Mouse (Mus musculus) forebrain, embryonic 15.5 days (tissue): ENCODE results near the gene Hk3. TPM values are rescaled to one million over a fixed set of nuclear protein-coding genes. Genes with fewer than 3 reads are reported as not detected.

Experiments
- ATAC-seq: fragments of 200-750 bp; cut with Nextera tagmentation; replicated peaks from 2 replicates; pipeline ENCODE4 v1.8.0; 2017; ENCODE audit warnings: mild to moderate bottlenecking, moderate TSS enrichment, moderate library complexity
- H3K27ac ChIP-seq: fragments of 300-500 bp; sonication (generic); replicated peaks from 2 replicates; pipeline ENCODE4 v1.5.1; 2015; ENCODE audit warnings: mild to moderate bottlenecking, inconsistent platforms
- H3K27me3 ChIP-seq: fragments of 300-500 bp; sonication (generic); 2 replicates; pipeline ENCODE4 v1.6.1; 2015; ENCODE audit warnings: inconsistent platforms
- H3K36me3 ChIP-seq: fragments of 300-500 bp; sonication (generic); 2 replicates; pipeline ENCODE4 v1.6.1; 2015; ENCODE audit warnings: mild to moderate bottlenecking, inconsistent platforms
- H3K4me1 ChIP-seq: fragments of 300-500 bp; sonication (generic); 2 replicates; pipeline ENCODE4 v1.6.1; 2015; ENCODE audit warnings: inconsistent platforms
- H3K4me2 ChIP-seq: fragments of 300-500 bp; sonication (generic); replicated peaks from 2 replicates; pipeline ENCODE4 v1.6.1; 2015; ENCODE audit warnings: mild to moderate bottlenecking, inconsistent platforms
- H3K4me3 ChIP-seq: fragments of 300-500 bp; sonication (generic); 2 replicates; pipeline ENCODE4 v1.5.1; 2015; ENCODE audit warnings: mild to moderate bottlenecking, inconsistent platforms
- H3K9ac ChIP-seq: fragments of 300-500 bp; sonication (generic); replicated peaks from 2 replicates; pipeline ENCODE4 v1.6.1; 2015; ENCODE audit warnings: mild to moderate bottlenecking, inconsistent platforms
- H3K9me3 ChIP-seq: fragments of 300-500 bp; sonication (generic); 2 replicates; pipeline ENCODE4 v1.6.1; 2016; ENCODE audit warnings: inconsistent platforms
- WGBS: fragments of 180-500 bp; shearing (Covaris S2); methylation state at CpG from one replicate; pipeline ENCODE4 v1.1.7; 2015; ENCODE audit warnings: mixed read lengths; 5-methylcytosine and 5-hydroxymethylcytosine counted together
- polyA plus RNA-seq: library from polyadenylated mRNA; unstranded; fragments of >200 nt; fragmentation: Nextera tagmentation; extraction: Ambion mirVana; gene quantifications from 2 replicates; pipeline ENCODE4 v1.2.1, GENCODE M21; 2015

Hk3 gene
- polyA plus RNA-seq, 1 experiment from 2014 or later, result 0.73 TPM

GRCm38 (mm10) chr13:55000433-55000832 is 20.8 kb downstream of the Hk3 start:
- no peak overlapping the region for H3K4me2 ChIP-seq
- ATAC-seq, result 0 out of 2 replicates have a peak, but pooled peaks have one; percentile 29
- no peaks in the 10 kb centered on the region for H3K27me3 ChIP-seq
- H3K9ac ChIP-seq, result no peak overlapping the region
- H3K4me3 ChIP-seq, result no peak overlapping the region
- H3K36me3 ChIP-seq, result peaks cover 4% of the 10 kb centered on the region; the same call in 1 of the 2 replicates
- no peak overlapping the region for H3K27ac ChIP-seq
- H3K9me3 ChIP-seq, result no peaks in the 10 kb centered on the region
- H3K4me1 ChIP-seq, result no peaks in the 10 kb centered on the region
- WGBS, result 74% methylated on average over 10 of the region's 10 CpGs

- no peaks in the 10 kb centered on the region for H3K27me3 ChIP-seq
- H3K9me3 ChIP-seq, result no peaks in the 10 kb centered on the region
- H3K4me2 ChIP-seq, result no peak overlapping the region
- 89% methylated on average over 8 of the region's 8 CpGs for whole genome bisulfite sequencing
- no peak overlapping the region for H3K27ac ChIP-seq
- no peaks in the 10 kb centered on the region for H3K36me3 ChIP-seq
- H3K9ac ChIP-seq, result no peak overlapping the region
- H3K4me1 ChIP-seq, result peaks cover 17% of the 10 kb centered on the region
- ATAC-seq, result no peak
- H3K4me3 ChIP-seq, result no peak overlapping the region
Measured at GRCm38 (mm10) chr13:54997568-54997967, 23.6 kb downstream of the Hk3 start.

- H3K4me2 ChIP-seq, result no peak overlapping the region
- ATAC-seq, result no peak
- 0 out of 2 replicates have a peak, but pooled peaks cover 4% of the 10 kb centered on the region for H3K36me3 ChIP-seq
- H3K9me3 ChIP-seq, result no peaks in the 10 kb centered on the region
- peaks cover 17% of the 10 kb centered on the region for H3K4me1 ChIP-seq
- 41% methylated on average over 6 of the region's 6 CpGs for WGBS
- no peak overlapping the region for H3K9ac ChIP-seq
- no peaks in the 10 kb centered on the region for H3K27me3 ChIP-seq
- no peak overlapping the region for H3K4me3 ChIP-seq
- no peak overlapping the region for H3K27ac ChIP-seq
Measured at GRCm38 (mm10) chr13:54995161-54995560, 26.0 kb downstream of the Hk3 start.

DNA sequence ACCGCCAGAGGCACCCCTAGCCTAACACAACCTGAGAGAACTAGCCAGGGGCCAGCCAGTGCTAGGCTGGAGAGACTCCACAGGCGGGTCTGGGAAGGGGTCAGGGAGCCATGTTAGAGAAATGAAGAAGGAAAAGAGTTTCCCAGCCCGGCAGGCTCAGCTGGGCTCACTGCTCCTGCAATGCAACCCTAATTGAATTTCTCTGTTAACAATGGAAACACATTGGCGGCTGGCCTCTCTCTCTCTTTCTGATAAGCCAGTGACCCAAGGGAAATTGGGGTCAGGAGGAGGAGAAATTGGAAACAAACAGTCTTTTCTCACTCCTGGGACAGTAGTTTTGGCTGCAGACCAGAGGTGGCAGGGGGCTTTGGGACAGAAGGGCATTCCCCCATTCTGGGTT is 26.6 kb downstream of the Hk3 start:
- ATAC-seq, result no peak
- WGBS, result 9% methylated on average over 4 of the region's 4 CpGs
- Histone ChIP-seq H3K27me3 (no peaks in the 10 kb centered on the region), H3K4me2 (no peak overlapping the region), H3K36me3 (0 out of 2 replicates have a peak, but pooled peaks cover 4% of the 10 kb centered on the region), H3K9me3 (no peaks in the 10 kb centered on the region), H3K4me3 (no peak overlapping the region), H3K9ac (no peak overlapping the region; the same call in 1 of the 2 replicates), H3K4me1 (peaks cover 17% of the 10 kb centered on the region), H3K27ac (peak overlapping the region; percentile 31; the same call in 1 of the 2 replicates)

DNA sequence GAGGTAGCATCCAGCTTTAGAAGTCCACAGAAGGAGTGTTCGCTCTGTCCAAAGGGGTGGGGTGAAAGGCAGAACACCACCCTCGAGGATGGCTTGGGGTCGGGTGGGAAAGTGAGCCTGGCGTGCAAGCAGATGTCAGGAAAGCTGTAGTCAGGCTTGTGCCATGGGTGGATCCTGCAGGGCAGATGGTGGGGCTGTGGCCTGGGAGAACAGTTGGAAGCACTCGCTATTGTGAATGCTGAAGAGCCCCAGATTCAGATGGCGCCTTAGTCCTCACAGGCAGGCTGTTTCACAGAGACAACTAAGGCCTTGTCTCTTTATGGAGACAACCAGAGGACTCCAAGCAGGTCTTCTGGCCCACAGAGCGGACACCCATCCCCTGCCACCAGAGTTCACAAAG is 29.0 kb downstream of the Hk3 start:
- Histone ChIP-seq H3K36me3 (0 out of 2 replicates have a peak, but pooled peaks cover 4% of the 10 kb centered on the region), H3K9ac (no peak overlapping the region), H3K9me3 (no peaks in the 10 kb centered on the region), H3K27me3 (no peaks in the 10 kb centered on the region), H3K27ac (no peak overlapping the region), H3K4me3 (no peak overlapping the region), H3K4me1 (peaks cover 30% of the 10 kb centered on the region), H3K4me2 (no peak overlapping the region)
- WGBS, result 81% methylated on average over 7 of the region's 7 CpGs
- ATAC-seq, result no peak

GRCm38 (mm10) chr13:54988181-54988760 is 32.9 kb downstream of the Hk3 start:
- H3K36me3 ChIP-seq, result 0 out of 2 replicates have a peak, but pooled peaks cover 4% of the 10 kb centered on the region
- no peak for ATAC-seq
- H3K4me3 ChIP-seq, result no peak overlapping the region
- H3K27ac ChIP-seq, result no peak overlapping the region
- H3K9me3 ChIP-seq, result no peaks in the 10 kb centered on the region
- no peak overlapping the region for H3K9ac ChIP-seq
- WGBS, result 50% methylated on average over 7 of the region's 7 CpGs
- H3K27me3 ChIP-seq, result no peaks in the 10 kb centered on the region
- H3K4me2 ChIP-seq, result no peak overlapping the region
- peaks cover 18% of the 10 kb centered on the region for H3K4me1 ChIP-seq

- Histone ChIP-seq H3K9ac (no peak overlapping the region), H3K36me3 (0 out of 2 replicates have a peak, but pooled peaks cover 4% of the 10 kb centered on the region), H3K4me1 (peaks cover 19% of the 10 kb centered on the region), H3K27me3 (no peaks in the 10 kb centered on the region), H3K4me3 (no peak overlapping the region), H3K9me3 (no peaks in the 10 kb centered on the region), H3K4me2 (no peak overlapping the region), H3K27ac (no peak overlapping the region)
- ATAC-seq, result peak; percentile 3; the same call in 1 of the 2 replicates
- WGBS, result 62% methylated on average over 9 of the region's 9 CpGs
Measured at GRCm38 (mm10) chr13:54987405-54987804, 33.8 kb downstream of the Hk3 start.

DNA sequence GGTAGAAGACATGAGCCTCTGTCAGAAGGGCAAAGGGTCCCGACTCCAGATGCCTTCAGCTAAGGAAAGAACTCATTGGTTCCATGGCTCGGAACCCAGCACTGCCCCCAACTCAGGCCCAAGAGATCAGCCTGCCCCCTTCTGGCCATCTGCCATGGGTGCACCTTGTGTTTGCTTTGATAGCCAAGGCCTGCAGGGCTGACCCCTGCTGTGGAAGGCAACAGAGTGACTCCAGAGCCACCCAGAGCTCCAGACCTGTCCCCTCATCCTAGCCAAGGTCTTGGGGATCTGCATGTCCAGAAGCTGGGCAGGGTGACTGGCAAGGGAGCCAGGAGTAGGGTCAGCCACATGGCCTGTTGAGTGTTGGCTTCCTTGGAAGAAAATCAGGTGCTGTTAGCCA is 37.6 kb downstream of the Hk3 start:
- Histone ChIP-seq H3K9me3 (no peaks in the 10 kb centered on the region), H3K36me3 (no peaks in the 10 kb centered on the region), H3K4me1 (peaks cover 41% of the 10 kb centered on the region), H3K27ac (no peak overlapping the region), H3K9ac (no peak overlapping the region), H3K4me3 (no peak overlapping the region), H3K27me3 (peaks cover 3% of the 10 kb centered on the region; the same call in 1 of the 2 replicates), H3K4me2 (no peak overlapping the region)
- no peak for ATAC-seq
- 63% methylated on average over 2 of the region's 2 CpGs for whole genome bisulfite sequencing

DNA sequence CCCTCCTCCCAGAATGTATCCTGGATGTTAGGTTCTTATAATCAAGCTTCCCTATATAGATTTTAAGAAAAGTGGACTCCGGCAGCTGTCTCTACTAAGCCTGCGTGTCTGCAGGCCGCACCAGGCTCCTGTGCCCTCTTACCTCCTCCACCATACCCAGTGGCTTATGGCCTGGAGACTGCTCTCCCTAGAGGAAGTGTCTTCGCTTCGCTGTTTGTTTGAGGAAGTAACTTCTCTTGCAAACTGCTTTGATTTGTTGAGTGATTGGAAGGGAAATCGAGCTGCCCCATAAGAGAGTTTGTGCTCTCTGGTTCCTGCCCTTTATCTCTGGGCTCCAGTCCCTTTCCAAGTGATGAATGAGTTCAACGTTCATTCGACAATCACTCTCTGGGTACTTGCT is 38.2 kb downstream of the Hk3 start:
- WGBS, result 93% methylated on average over 8 of the region's 8 CpGs
- no peak overlapping the region for H3K4me2 ChIP-seq
- no peaks in the 10 kb centered on the region for H3K9me3 ChIP-seq
- no peak for ATAC-seq
- no peak overlapping the region for H3K4me3 ChIP-seq
- peaks cover 3% of the 10 kb centered on the region; the same call in 1 of the 2 replicates for H3K27me3 ChIP-seq
- H3K27ac ChIP-seq, result no peak overlapping the region
- H3K36me3 ChIP-seq, result no peaks in the 10 kb centered on the region
- peaks cover 36% of the 10 kb centered on the region for H3K4me1 ChIP-seq
- H3K9ac ChIP-seq, result no peak overlapping the region

- Histone ChIP-seq H3K4me2 (no peak overlapping the region), H3K9me3 (no peaks in the 10 kb centered on the region), H3K9ac (0 out of 2 replicates have a peak overlapping the region, but pooled peaks have one; percentile 2), H3K4me3 (no peak overlapping the region), H3K27ac (peak overlapping the region; percentile 45; the same call in 1 of the 2 replicates), H3K4me1 (peaks cover 37% of the 10 kb centered on the region), H3K36me3 (no peaks in the 10 kb centered on the region), H3K27me3 (peaks cover 6% of the 10 kb centered on the region; the same call in 1 of the 2 replicates)
- WGBS, result 23% methylated on average over 12 of the region's 12 CpGs
- peak; percentile 60 for ATAC-seq
Measured at GRCm38 (mm10) chr13:54980957-54981356, 40.2 kb downstream of the Hk3 start.

DNA sequence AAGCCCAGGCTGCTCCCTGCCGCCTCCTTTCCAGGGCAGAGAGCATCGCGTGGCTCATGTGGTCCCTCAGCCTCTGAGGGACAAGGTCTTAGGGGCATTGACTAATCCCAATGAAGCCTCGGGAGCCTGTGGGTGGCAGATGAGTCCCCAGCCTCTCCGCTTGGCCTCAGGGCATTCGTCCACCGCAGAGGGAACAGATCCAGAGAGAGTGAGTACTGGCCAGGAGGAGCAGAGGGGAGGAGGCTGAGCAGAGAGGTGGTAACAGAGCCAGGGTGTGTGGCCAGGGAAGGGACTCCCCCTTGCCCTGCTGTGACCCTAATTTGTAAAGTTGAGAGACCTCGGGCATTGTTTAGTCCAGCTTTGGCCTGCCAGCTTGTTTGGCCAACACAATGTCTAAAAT is 42.4 kb downstream of the Hk3 start:
- Histone ChIP-seq H3K4me2 (no peak overlapping the region), H3K36me3 (no peaks in the 10 kb centered on the region), H3K9ac (no peak overlapping the region), H3K27me3 (peaks cover 6% of the 10 kb centered on the region; the same call in 1 of the 2 replicates), H3K4me1 (peaks cover 44% of the 10 kb centered on the region), H3K4me3 (no peak overlapping the region), H3K27ac (no peak overlapping the region), H3K9me3 (no peaks in the 10 kb centered on the region)
- no peak for ATAC-seq
- WGBS, result 27% methylated on average over 8 of the region's 8 CpGs

DNA sequence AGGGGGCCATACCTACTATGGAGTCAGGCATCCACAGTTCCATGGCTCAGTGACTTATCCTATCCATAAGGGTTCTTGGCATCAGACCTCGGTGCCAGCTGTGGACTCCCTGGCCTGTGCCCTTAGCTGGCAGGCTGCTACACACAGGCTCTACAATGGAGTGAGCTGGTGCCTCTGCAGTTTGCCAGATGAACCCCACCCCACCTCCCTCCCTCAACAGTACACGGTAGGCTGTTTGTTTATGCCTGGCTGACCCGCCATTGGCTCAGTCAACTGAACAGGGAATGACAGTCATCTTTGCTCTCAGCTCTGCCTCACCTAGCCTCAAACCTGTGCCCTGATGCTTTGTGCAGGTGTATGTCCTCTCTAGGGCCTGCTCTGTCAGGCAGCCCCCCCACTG is 45.6 kb downstream of the Hk3 start:
- H3K9me3 ChIP-seq, result no peaks in the 10 kb centered on the region
- no peak overlapping the region for H3K4me3 ChIP-seq
- WGBS, result 44% methylated on average over 3 of the region's 3 CpGs
- no peak overlapping the region for H3K9ac ChIP-seq
- H3K36me3 ChIP-seq, result no peaks in the 10 kb centered on the region
- peaks cover 28% of the 10 kb centered on the region for H3K4me1 ChIP-seq
- H3K27me3 ChIP-seq, result peaks cover 6% of the 10 kb centered on the region; the same call in 1 of the 2 replicates
- H3K27ac ChIP-seq, result no peak overlapping the region
- H3K4me2 ChIP-seq, result no peak overlapping the region
- peak; percentile 31; the same call in 1 of the 2 replicates for ATAC-seq
